Comparison of ENCODE assay signal across 11 mouse cellular contexts in the genomic region with DNA sequence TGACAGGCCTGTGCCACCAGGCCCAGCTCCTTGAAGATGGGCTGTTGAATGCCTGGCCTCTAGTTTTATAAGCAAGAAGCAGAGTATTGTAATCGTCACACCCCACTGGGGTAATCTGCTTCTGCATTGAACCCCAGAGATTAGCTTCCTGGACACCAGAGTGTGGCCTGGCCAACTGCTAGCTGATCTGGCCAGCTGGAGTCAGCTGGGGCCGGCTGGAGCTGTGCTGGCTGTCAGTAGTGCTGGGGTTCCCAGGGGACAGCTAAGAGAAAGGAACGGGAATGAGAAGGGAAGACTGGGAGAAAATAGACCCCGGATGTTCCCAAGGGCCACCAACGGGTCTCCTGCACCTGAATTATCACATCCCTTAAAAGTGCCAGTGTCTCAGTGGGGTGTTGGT. TPM values are rescaled to one million over a fixed set of nuclear protein-coding genes. Genes with fewer than 3 reads are reported as not detected.
DNase-seq lines count a peak whose midpoint lies in the region; ATAC-seq and TF ChIP-seq lines count a peak whose summit lies in the region.
"Had no signal": no experiment of that assay in that cellular context is flagged by ENCODE, and none has a peak within 500 bp of the region (broad histone marks: within the 10 kb centered on the region; RNA-seq: fewer than 3 reads in every experiment).

No protein-coding gene starts in this region.

- no peak for TF ChIP-seq CTCF in heart, postnatal 0 days (IDR thresholded peaks at IDR 0.05; ENCODE audit: low read depth)

- no peak overlapping the region for H3K9ac ChIP-seq in kidney, embryonic 14.5 days (ENCODE audit: low read depth, low read length)
- 0 out of 2 replicates have a peak overlapping the region, but pooled peaks have one; percentile 8 for H3K9ac ChIP-seq in embryonic facial prominence, embryonic 13.5 days
- no peak overlapping the region for H3K9ac ChIP-seq in heart, postnatal 0 days (replicated peaks; ENCODE audit: low read depth, low read length)
- H3K9ac ChIP-seq: heart, embryonic 13.5 days had no signal

- H3K4me1 ChIP-seq in kidney, embryonic 14.5 days (ENCODE audit: control insufficient read depth, insufficient read depth, low read length): peaks cover 19% of the 10 kb centered on the region
- H3K4me1 ChIP-seq in embryonic facial prominence, embryonic 13.5 days: peaks cover 22% of the 10 kb centered on the region
- H3K4me1 ChIP-seq in heart, postnatal 0 days (ENCODE audit: control insufficient read depth, insufficient read depth): no peaks in the 10 kb centered on the region

- no peak for TF ChIP-seq EP300 in heart, postnatal 0 days (IDR thresholded peaks at IDR 0.05; ENCODE audit: low read depth)

- no peaks in the 10 kb centered on the region for H3K36me3 ChIP-seq in kidney, embryonic 14.5 days (ENCODE audit: control insufficient read depth, insufficient read depth, low read length)
- H3K36me3 ChIP-seq in embryonic facial prominence, embryonic 13.5 days: no peaks in the 10 kb centered on the region
- no peaks in the 10 kb centered on the region for H3K36me3 ChIP-seq in heart, postnatal 0 days (replicated peaks; ENCODE audit: control insufficient read depth, insufficient read depth, low read length)
- H3K36me3 ChIP-seq: heart, embryonic 13.5 days had no signal

- no peak overlapping the region for H3K4me3 ChIP-seq in kidney, embryonic 14.5 days (ENCODE audit: low read length)
- H3K4me3 ChIP-seq in embryonic facial prominence, embryonic 13.5 days: no peak overlapping the region
- H3K4me3 ChIP-seq in heart, postnatal 0 days (ENCODE audit: low read depth, low read length): no peak overlapping the region
- H3K4me3 ChIP-seq: erythroblast, embryonic 14.5 days; heart, embryonic 13.5 days had no signal

- no peak for ATAC-seq in kidney, embryonic 14.5 days (ENCODE audit: low FRiP score, low TSS enrichment)
- ATAC-seq in embryonic facial prominence, embryonic 13.5 days (ENCODE audit: insufficient number of reproducible peaks, insufficient read depth, low FRiP score, low TSS enrichment, low read depth): no peak
- peak; percentile 58 for ATAC-seq in heart, postnatal 0 days (ENCODE audit: insufficient read depth, low read depth)

- no peaks in the 10 kb centered on the region for H3K9me3 ChIP-seq in kidney, embryonic 14.5 days (ENCODE audit: control insufficient read depth, low read length)
- H3K9me3 ChIP-seq in embryonic facial prominence, embryonic 13.5 days: no peaks in the 10 kb centered on the region
- H3K9me3 ChIP-seq in heart, postnatal 0 days (replicated peaks; ENCODE audit: control insufficient read depth, low read length): no peaks in the 10 kb centered on the region
- H3K9me3 ChIP-seq: heart, embryonic 13.5 days had no signal

- no peak overlapping the region for H3K4me2 ChIP-seq in kidney, embryonic 14.5 days (replicated peaks; ENCODE audit: low read depth, low read length)
- H3K4me2 ChIP-seq in embryonic facial prominence, embryonic 13.5 days: no peak overlapping the region
- no peak overlapping the region for H3K4me2 ChIP-seq in heart, postnatal 0 days (ENCODE audit: low read depth, low read length)
- H3K4me2 ChIP-seq: heart, embryonic 13.5 days had no signal

- H3K27me3 ChIP-seq in kidney, embryonic 14.5 days (ENCODE audit: control insufficient read depth, insufficient read depth, low read length): no peaks in the 10 kb centered on the region
- H3K27me3 ChIP-seq in embryonic facial prominence, embryonic 13.5 days: no peaks in the 10 kb centered on the region
- 0 out of 2 replicates have a peak, but pooled peaks cover 4% of the 10 kb centered on the region for H3K27me3 ChIP-seq in heart, postnatal 0 days (ENCODE audit: control insufficient read depth, insufficient read depth, low read length)

- WGBS in kidney, embryonic 14.5 days: 65% methylated on average over 5 of the region's 5 CpGs
- 59% methylated on average over 5 of the region's 5 CpGs for WGBS in embryonic facial prominence, embryonic 13.5 days
- 48% methylated on average over 5 of the region's 5 CpGs for WGBS in heart, postnatal 0 days

- H3K27ac ChIP-seq in kidney, embryonic 14.5 days (ENCODE audit: low read depth, low read length): no peak overlapping the region
- H3K27ac ChIP-seq in embryonic facial prominence, embryonic 13.5 days: no peak overlapping the region
- H3K27ac ChIP-seq in heart, postnatal 0 days (ENCODE audit: low read depth): no peak overlapping the region
- H3K27ac ChIP-seq: heart, embryonic 13.5 days had no signal

- peak; percentile 37 for DNase-seq in kidney, adult 18-20 months
- no peak for DNase-seq in heart, postnatal 0 days (ENCODE audit: low spot score)
- peak; percentile 70 to 77 for DNase-seq in kidney, postnatal 4 days
- no peak for DNase-seq in T-cell, adult 2 months (ENCODE audit: low spot score)
- no peak for DNase-seq in left cerebral cortex, adult 9 months (ENCODE audit: low spot score in 2 of 2)
- DNase-seq: adrenal gland, adult 8-10 months; cerebellum, adult 8-10 months had no signal

RNA-seq across cellular contexts. Expression of gene Por, which starts 3.1 kb away (rescaled TPM):
- polyA plus RNA-seq in kidney, embryonic 14.5 days (2014; fragmentation: Nextera tagmentation; extraction: Ambion mirVana): 51.8 and 64.2 TPM in 2 replicates
- polyA plus RNA-seq in embryonic facial prominence, embryonic 13.5 days (2015; fragmentation: Nextera tagmentation; extraction: Ambion mirVana): 75.0 and 76.5 TPM in 2 replicates
- 71.7 and 85.6 TPM in 2 replicates for total RNA-seq in heart, postnatal 0 days (2014; rRNA removed; ENCODE audit: low replicate concordance)
- polyA plus RNA-seq in heart, postnatal 0 days (2015; fragmentation: Nextera tagmentation; extraction: Ambion mirVana): 44.9 and 45.0 TPM in 2 replicates

RNA-seq across cellular contexts. Expression of gene Rhbdd2, which starts 40.6 kb away (rescaled TPM):
- polyA plus RNA-seq in kidney, embryonic 14.5 days (2014; fragmentation: Nextera tagmentation; extraction: Ambion mirVana): 42.6 and 61.7 TPM in 2 replicates
- polyA plus RNA-seq in embryonic facial prominence, embryonic 13.5 days (2015; fragmentation: Nextera tagmentation; extraction: Ambion mirVana): 39.5 and 46.9 TPM in 2 replicates
- total RNA-seq in heart, postnatal 0 days (2014; rRNA removed; ENCODE audit: low replicate concordance): 6.7 and 11.6 TPM in 2 replicates
- polyA plus RNA-seq in heart, postnatal 0 days (2015; fragmentation: Nextera tagmentation; extraction: Ambion mirVana): 37.8 and 40.0 TPM in 2 replicates

Comparison
In these comparisons a context has a peak if more than half of its experiments do, and no peak if none do; other contexts are left out.
1. DNase-seq: peak in kidney, adult 18-20 months (single experiment) and kidney, postnatal 4 days (2 of 2); none in heart, postnatal 0 days (single experiment), T-cell, adult 2 months (single experiment) and left cerebral cortex, adult 9 months (0 of 2).